Mouse (Mus musculus) left cerebral cortex, postnatal 25 days (tissue): Measurements from ENCODE around the gene Samd10. TPM values are rescaled to one million over a fixed set of nuclear protein-coding genes. Genes with fewer than 3 reads are reported as not detected.

Source experiments
- DNase-seq, 2 experiments: peaks; one replicate each; pipeline ENCODE4 v3.0.0; 2022; ENCODE audit warnings: low spot score in 2 of 2, mixed read lengths in 1 of 2
- intact Hi-C: fragments of 180-260 bp; cut with DNase I; formaldehyde crosslinking; loops from one replicate; pipeline ENCODE4 v1.15.1; 2025
- total RNA-seq, 2 experiments: library from RNA; stranded (reverse); gene quantifications; 2 replicates each; pipeline ENCODE4 v1.2.3; 2021

Samd10 gene
- total RNA-seq, 2 experiments from 2014 or later, result 19.4 to 20.2 TPM

DNA sequence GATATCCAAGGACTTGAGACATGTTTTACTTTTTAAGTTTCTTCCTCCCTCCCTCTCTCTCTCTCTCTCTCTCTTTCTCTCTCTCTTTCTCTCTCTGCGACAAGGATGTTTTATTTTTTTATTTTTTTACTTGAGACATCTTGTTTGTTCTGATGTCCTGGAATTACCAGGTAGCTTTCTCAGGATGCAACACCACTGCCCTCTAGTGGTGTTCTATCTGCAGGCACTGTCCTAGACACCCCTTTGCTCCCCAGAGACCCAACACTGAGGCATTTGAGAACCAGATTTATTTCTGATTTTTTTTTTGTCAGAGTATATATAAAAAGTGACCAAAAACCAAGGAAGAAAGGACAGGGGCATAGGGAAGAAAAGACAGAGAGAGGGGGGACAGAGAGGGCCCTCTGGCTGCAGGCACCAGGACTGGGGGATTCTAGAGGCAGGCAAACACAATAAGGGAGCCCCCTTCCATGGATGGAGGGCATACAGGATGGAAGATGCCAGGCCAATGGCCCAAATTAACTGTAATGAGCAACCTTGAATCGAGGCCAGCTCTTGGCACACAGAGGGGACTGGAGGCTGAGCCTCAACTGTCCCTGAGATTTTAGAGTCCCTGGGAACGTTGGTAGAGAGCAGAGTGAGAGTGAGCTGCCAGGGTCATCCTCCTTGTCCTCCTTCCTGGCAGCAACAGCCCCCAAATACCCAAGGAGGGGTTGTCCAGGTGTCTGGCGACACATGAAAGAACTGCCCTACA lies 3.9 kb downstream of the Samd10 start:
- peak in 1 of 2 experiments; percentile 60 for DNase-seq
- intact Hi-C loops, result loop anchor here (2.0 to 5.0 kb wide), 2 partner anchors 58 to 202 kb away; no protein-coding TSS in a partner anchor

DNA sequence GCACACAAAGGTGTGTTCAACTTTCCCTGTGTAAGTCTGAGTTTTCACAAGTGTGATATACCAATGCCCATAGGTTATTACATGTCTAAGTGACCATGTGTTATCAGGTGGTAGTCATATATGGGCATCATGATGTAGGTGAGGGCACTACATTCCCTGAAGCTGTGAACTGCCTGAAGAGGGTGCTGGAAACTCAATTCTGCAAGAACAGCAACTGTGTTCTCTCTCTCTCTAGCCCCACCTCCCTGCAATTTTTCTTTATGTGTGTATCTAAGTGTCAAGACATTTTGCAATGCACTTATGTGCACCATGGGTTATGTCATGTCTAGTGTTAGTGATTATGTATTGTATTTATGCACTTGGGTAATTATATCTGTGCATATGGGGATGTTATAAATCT lies 5.1 kb downstream of the Samd10 start:
- intact Hi-C loops, result loop anchor here (2.0 to 5.0 kb wide), 2 partner anchors 57 to 201 kb away; no protein-coding TSS in a partner anchor
- DNase-seq, result no peak

DNA sequence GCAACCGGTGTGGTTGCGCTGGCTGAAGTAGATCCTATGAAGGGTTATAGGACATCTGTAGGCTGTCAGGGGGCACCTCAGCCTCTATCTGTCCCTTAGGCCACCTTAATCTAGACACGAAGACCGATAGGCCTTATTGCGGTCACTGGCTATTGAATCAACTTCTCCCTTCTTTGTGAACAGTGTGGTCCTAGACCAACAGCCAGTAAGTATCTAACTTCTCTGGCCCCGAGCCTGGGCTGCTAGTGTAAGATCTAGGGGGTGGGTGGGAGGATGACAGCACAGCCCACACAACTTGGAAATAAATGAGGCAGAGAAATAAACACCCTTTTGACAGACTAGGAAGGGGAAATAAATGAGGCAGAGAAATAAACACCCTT lies 6.0 kb downstream of the Samd10 start:
- intact Hi-C loops, result loop anchor here (5.0 kb wide), 1 partner anchor 56 kb away; no protein-coding TSS in a partner anchor
- no peak for DNase-seq

DNA sequence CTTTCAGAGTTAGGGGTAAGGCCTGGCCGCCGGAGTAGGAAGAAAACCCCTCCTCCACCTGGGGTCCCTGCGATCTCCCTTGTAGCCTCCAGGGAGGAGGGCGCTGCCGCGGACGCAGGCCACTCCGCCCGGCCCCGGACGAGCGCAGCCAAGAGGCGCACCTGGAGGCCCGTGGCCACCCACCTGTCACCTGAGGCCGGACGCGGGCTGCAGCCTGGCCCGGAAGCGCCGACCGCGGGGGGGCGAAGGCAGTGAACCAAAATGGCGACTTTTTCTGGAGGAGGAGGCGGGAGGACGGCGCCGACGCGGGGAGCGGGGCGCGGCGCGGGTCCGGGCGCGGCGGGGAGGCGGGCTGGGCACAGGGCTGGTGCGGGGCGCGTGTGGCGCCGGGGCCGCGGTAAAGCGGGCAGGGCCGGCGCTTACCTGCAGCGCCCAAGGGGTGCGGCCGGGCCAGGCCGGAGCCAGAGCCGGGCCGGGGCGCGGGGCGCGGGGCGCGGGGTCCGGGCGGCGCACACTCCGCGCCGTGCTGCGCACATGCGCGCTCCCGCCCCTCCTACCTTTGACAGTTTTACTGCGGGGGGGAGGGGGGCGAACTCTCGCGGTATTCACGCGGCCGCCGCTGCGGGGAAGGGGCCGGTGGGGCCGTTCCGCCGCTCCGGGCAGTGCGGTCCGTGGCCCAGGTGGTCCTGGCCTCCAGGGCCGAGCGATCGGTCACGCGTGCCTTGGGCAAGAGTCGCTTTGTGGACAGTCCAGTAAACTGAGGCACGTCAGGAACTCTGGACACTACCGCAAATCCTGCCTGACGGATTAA lies 6.6 kb downstream of the Samd10 start, which contains the start of gene Zfp512b:
Gene Zfp512b (minus strand): TSS at position 573 of the 811 bp plus-strand sequence.
- DNase-seq, result peak; percentile 60 to 75
- intact Hi-C loops, result loop anchor here (5.0 kb wide), 1 partner anchor 55 kb away; no protein-coding TSS in a partner anchor

DNA sequence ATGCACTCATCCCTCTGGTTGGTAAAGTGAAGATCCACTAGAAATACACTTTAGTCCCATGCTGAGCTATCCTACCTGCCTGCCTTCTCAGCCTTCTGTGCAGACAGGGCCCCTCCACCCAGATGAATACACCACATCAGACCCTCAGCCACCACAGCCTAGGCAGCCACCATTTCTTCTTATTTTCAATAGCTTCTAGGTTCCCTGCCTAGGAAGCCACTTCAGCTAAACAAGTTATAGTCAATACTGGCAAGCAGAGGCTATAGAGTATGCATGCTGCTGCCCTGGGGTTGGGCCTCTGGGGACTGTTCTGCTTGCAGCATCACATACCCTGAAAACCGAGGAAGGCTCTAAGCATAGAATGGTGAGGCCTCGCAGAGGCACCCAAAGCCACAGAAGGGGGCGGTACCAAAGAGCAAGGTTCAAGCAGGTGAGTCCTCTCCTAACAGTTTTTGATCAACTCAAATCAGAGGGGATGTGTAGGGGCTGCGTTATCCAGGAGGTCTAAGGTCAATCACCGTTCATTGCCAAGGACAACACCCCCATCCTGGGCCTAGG lies 7.4 kb downstream of the Samd10 start, which contains the start of gene Prpf6:
Gene Prpf6 (plus strand): TSS at position 341 of the 558 bp plus-strand sequence.
- DNase-seq, result no peak
- intact Hi-C loops, result loop anchor here (5.0 kb wide), 1 partner anchor 54 kb away; no protein-coding TSS in a partner anchor

DNA sequence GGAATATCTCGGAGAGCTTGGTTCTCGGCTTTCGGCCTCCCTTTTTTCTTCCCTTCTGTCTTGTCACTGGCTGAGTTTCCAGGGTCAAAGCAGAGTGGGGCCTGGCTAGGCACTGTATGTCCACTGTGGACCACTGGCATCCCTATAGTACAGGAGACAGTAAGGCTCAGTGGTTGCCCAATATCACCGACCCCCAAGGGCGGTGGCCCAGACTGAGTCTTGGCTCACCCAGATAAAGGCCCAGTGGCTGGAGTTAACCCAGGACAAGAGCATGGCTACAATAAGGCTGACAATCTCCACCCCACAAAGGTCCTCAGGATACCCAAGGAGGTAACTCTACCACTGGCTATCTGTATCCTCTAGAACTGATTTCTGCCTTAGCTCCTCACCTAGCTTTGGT lies 8.5 kb downstream of the Samd10 start:
- intact Hi-C loops, result loop anchor here (5.0 kb wide), 1 partner anchor 53 kb away; no protein-coding TSS in a partner anchor

DNA sequence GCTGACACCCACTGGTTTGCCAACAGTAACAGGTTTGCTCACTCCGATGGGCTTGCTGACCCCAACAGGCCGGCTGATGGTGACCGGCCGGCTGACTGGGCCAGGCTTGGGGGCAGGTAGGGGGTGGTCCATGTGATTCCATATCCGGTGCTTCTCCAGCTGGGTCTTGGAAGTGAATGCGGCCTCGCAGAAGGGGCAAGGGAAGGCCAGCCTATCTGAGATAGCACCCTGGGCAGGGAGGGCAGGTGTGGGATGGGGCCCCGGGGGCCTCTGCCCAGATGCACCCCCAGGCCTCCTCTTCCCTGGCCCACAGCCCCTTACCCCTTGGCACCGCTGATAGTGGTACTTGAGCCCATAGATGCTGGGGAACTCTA lies 9.3 kb downstream of the Samd10 start:
- intact Hi-C loops, result loop anchor here (5.0 kb wide), 1 partner anchor 52 kb away; no protein-coding TSS in a partner anchor
- DNase-seq, result no peak

More for the DNA sequence above, 8.5 kb downstream of the Samd10 start:
- DNase-seq, result no peak

DNA sequence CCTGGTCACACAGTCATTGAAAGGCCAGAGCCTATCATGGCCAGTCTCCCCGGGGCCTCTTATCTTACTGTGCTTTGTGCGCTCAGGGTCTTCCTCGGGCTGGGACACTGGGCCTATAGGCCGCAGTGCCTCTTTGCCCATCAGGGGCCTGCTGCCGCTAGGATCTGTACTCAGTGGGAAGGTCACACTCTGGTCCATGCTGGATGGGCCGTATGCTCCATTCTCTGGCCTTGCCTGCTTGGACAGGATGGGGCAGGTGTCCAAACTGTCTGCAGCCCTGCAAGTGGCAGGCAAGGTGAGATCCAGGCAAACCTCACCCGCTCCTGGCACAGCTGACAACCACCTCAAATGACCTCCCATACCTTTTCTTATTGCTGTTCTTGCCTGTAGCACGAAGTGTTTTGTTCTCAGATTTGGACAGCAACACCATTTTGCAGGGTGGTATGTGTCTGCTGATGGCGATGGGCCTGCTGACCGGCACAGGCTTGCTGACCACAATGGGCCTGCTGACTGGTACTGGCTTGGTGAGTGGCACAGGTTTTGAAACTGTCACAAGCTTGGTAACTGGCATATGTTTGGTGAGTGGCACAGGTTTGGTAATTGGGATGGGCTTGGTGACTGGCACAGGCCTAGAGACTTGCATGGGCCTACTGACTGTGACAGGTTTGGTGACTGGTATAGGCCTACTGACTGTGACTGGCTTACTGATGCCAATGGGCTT lies 9.8 kb downstream of the Samd10 start:
- intact Hi-C loops, result no loop called here
- no peak for DNase-seq

DNA sequence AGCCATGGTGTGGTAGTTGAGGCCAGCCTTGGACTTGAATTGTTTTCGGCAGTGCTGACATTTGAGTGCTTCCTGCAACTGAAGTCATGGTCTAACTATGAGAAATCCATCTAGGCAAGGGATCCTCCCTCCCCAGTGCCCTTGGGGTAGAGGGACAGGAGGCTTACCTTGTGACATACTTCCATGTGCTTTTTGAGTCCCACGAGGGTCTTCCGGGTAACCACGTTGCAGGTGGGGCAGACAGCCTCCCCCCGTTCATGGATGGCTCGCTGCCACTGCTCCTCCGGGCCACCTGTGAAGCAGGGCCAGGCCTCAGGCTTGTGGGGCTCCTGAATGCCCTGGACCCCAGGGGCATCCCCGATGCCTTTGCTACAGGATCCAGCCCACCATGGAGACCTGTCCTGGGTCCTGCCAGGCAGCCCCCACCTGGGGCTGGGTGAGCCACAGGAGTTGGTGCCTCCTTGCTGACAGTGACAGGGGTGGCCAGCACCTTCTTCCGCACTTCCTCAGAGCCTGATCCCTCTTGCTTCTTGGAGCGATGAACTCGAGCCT lies 10.7 kb downstream of the Samd10 start:
- intact Hi-C loops, result no loop called here
- DNase-seq, result no peak

DNA sequence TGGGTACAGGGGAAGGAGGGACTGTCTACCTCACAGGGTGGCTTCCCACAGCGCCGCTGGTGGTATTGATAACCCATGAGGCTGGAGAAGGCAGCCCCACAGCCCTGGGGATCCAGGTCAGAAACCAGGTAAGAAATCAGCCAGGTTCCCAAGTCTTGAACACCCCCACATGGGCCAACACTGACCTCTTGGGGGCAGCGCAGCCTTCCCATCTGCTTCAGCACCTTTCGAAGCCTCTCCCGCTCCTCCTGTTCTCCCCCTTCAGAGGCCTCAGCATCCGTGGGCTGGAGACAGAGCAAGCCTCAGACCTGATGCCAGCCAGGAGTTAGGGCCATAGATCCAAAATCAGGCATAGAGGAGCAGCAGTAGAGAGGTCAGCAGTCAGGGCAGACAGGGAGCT lies 11.2 kb downstream of the Samd10 start:
- DNase-seq, result no peak
- intact Hi-C loops, result no loop called here

DNA sequence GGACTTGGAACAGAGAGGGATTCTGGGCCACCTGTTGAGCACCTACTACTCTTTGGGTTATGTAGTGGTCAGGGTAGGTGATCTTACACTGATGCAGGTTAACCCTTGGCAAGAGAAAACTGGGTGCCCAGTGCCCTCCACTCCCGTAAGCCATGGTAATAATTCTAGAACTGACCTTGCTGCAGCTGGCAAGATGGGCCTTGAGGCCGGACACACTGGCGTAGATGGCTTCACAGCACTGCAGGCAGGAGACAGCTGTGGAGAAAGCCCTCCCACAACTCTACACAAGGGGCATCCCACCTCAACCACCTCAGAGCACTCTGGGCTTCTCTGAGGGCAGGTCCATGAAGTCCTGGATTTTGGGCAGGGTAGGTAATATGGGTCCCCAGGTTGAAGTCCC lies 12.9 kb downstream of the Samd10 start:
- intact Hi-C loops, result no loop called here

DNA sequence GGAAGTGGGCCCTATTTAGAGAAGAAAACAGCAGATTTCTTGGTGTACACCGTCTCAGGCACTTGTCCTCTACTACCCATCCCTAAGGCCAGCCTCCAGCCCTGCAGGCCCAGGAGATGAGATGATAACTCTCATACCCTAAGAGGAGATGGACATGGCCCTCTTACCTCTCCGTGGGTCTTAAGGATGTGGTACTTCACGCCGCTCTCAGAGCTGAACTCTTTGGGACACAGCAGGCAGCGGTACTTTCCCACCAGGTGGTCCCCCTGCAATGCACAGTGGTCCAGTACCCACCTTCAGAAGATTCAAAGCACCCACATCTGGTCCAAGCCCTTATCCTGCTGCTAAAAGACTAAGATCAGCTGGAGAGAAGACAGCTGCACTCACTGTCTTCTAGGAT lies 13.5 kb downstream of the Samd10 start:
- intact Hi-C loops, result no loop called here
- no peak for DNase-seq

More for the DNA sequence above, 12.9 kb downstream of the Samd10 start:
- DNase-seq, result no peak

DNA sequence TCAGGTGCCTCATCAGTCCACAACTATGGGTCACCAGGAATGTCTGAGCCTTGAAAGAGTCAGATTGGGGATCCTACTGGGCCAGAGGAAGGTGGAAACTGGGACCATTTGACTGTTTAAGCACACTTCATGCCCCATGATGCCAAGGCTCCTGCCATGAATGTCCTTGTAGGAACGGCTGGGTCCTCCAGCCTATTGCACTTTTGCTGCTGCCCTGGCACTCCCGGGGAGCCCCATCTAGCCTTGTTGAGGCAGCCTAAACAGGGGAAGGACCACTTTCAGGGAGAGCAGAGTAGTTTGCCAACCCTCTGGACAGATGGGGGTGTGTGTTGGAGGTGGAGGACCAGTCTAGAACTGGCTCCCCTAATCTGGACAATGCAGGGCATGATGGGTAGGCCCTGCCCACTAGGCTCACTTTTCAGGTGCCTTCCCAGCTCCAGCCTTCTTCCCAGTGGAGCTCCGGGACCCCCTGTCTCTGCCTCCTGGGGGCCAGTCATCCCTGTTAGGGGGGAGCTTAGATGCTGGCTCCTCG lies 14.5 kb downstream of the Samd10 start, which contains the start of gene Uckl1:
Gene Uckl1 (minus strand): TSS at position 482 of the 532 bp plus-strand sequence.
- intact Hi-C loops, result loop anchor here (5.0 kb wide), 2 partner anchors 172 to 192 kb away; no protein-coding TSS in a partner anchor
- no peak for DNase-seq

DNA sequence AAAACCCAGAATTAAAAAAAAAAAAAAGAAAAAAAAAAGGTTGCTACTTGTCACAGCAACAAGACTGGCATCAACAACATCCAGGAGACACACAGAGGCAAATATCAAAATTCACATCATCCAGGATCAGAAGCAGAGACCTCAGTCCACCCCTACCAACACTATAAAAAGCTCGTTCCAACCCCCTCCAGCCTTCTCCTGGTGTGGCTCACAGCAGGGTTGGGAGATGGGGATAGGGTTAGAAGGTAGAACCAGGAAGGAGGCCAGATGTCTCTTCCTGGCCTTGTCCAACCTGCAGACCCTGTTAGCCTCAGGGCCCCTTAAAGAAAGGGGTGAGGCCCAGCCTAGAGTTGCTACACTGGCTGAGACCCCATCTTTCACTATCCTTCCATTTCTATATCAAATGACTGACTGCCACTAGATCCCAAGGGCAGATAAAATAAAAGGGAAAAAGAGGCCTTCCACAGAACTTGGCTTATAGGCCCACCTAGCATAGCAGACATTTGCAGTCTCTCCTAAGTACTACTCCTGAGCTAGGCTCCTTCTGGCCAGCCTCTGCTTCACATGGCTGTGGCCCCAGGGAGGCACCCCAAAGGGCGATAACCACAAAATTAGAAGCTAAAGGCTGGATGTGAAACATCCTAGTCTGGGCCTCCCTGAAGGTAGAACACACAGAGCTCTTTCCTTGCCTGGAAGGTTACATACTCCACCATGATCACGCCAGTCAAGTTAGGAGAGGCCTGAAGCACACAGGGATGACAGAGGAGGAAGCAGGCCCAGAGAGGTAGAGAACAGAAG lies 15.4 kb downstream of the Samd10 start:
- no peak for DNase-seq
- intact Hi-C loops, result loop anchor here (5.0 kb wide), 2 partner anchors 171 to 191 kb away; no protein-coding TSS in a partner anchor

DNA sequence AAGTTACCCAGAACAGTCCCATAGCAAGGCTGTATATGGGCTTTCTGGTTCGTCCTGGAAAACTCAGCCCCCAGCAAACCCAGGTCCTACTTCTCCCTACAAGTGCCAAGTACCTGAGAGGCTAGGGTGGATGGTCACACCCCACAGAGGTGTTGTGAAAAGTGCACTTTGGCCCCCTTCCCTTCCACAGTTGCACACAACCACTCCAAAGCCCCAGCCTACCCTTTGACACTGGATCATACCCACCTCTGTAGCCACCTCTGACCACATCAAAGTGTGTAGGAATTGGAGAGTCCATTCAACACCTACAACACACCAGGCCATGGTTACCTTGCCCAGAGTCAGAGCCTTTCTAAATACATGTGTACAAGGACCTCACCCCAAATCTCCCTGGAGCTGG lies 16.1 kb downstream of the Samd10 start:
- intact Hi-C loops, result loop anchor here (5.0 kb wide), 2 partner anchors 171 to 191 kb away; no protein-coding TSS in a partner anchor
- no peak for DNase-seq

DNA sequence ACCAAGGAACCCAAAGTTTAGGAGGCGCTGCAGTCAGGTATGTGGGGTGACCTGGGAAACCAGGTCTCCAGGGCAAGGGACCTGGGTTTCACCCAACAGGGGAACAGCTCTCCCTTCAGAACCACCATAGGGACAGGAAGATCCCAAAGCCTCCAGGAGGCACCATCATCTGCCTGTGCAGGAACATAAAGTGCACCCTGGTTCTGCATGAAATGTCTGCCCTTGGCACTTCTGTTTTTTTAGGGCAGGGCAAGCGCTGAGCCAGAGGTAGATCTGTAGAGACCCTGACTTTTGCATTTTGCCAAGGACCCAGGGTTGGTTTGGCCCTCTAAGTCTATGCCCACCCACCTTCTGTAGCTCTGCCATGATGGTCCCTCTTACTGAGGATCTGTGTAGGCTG lies 16.7 kb downstream of the Samd10 start:
- no peak for DNase-seq
- intact Hi-C loops, result loop anchor here (5.0 kb wide), 2 partner anchors 170 to 190 kb away; no protein-coding TSS in a partner anchor

DNA sequence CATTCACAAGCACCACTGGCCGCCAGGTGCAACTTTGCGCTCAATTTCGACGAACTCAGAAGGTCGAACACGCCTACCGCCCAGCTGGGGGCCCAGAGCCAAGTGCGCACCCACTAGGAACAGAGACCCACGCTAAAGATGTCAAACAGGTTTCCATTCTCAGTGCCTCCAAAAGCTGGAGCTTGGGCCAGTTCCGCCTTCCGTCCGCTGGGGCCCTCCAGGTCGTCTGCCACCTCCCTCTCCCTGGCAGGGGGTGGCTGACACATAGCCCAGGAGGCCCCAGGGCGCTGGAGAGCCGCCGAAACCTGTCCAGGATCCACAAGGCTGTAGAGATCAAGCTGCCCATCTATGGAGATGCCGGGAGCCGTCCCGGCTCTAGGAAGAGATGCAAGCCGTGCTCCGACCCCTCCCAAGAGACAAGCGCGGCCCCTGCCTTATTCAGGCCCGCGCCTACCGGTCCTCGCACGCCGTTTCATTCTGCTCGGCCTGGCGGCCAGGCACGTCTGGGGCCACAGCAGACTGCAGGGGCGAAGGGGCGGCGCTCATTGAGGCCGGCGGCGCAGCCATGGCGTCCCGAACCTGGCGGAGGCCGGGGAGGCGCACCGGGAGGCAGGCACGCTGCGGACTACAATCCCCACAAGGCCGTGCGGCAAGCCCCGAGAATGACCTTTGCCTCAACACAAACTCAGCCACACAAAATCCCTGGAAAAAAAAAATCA lies 17.5 kb downstream of the Samd10 start:
- intact Hi-C loops, result loop anchor here (1.0 to 5.0 kb wide), 3 partner anchors 61 to 189 kb away; partner anchors contain the start of gene Dnajc5

More for the DNA sequence above, 17.5 kb downstream of the Samd10 start:
- DNase-seq, result peak; percentile 88 to 90
